Mouse (Mus musculus): ENCODE measurements at regions not wholly inside any gene's neighbourhood (a gene's known extent, or its start where the extent isn't known, plus 50 kb on each side); places are given as distances from the start of the nearest gene placed in this dataset.

GRCm38 (mm10) chr5:125931502-125931901, 399.9 kb downstream of the Tmem132b start:
- Histone ChIP-seq H3K27ac (ENCODE audit: insufficient read depth, low read length) (no peak overlapping the region), H3K4me1 (ENCODE audit: control insufficient read depth, insufficient read depth, low read length) (no peaks in the 10 kb centered on the region), H3K36me3 (ENCODE audit: control insufficient read depth, insufficient read depth, low read length, poor library complexity, severe bottlenecking) (no peaks in the 10 kb centered on the region), H3K9ac (ENCODE audit: low read depth, poor library complexity, severe bottlenecking) (no peak overlapping the region), H3K9me3 (replicated peaks; ENCODE audit: control insufficient read depth, insufficient read depth, low read length, poor library complexity, severe bottlenecking) (no peaks in the 10 kb centered on the region), H3K27me3 (ENCODE audit: control insufficient read depth, insufficient read depth, low read length, poor library complexity, severe bottlenecking) (no peaks in the 10 kb centered on the region), H3K4me3 (ENCODE audit: low read depth, low read length) (no peak overlapping the region)
- TF ChIP-seq POLR2A (IDR thresholded peaks at IDR 0.05; ENCODE audit: insufficient read depth, low read length) (no peak), CTCF (IDR thresholded peaks at IDR 0.05; ENCODE audit: low read depth, low read length) (no peak), EP300 (IDR thresholded peaks at IDR 0.05; ENCODE audit: insufficient read depth, low read depth, low read length) (no peak)

- Histone ChIP-seq H3K36me3 (ENCODE audit: control insufficient read depth, insufficient read depth, low read length, poor library complexity, severe bottlenecking) (no peaks in the 10 kb centered on the region), H3K4me3 (ENCODE audit: low read depth, low read length) (no peak overlapping the region), H3K4me1 (ENCODE audit: control insufficient read depth, insufficient read depth, low read length) (no peaks in the 10 kb centered on the region), H3K27ac (ENCODE audit: insufficient read depth, low read length) (no peak overlapping the region), H3K9ac (ENCODE audit: low read depth, poor library complexity, severe bottlenecking) (no peak overlapping the region), H3K9me3 (replicated peaks; ENCODE audit: control insufficient read depth, insufficient read depth, low read length, poor library complexity, severe bottlenecking) (peaks cover 6% of the 10 kb centered on the region; the same call in 1 of the 2 replicates), H3K27me3 (ENCODE audit: control insufficient read depth, insufficient read depth, low read length, poor library complexity, severe bottlenecking) (no peaks in the 10 kb centered on the region)
- TF ChIP-seq POLR2A (IDR thresholded peaks at IDR 0.05; ENCODE audit: insufficient read depth, low read length) (no peak), CTCF (IDR thresholded peaks at IDR 0.05; ENCODE audit: low read depth, low read length) (no peak), EP300 (IDR thresholded peaks at IDR 0.05; ENCODE audit: insufficient read depth, low read depth, low read length) (no peak)
Measured at GRCm38 (mm10) chr5:125939416-125939815, 407.8 kb downstream of the Tmem132b start.

GRCm38 (mm10) chr5:125946729-125947128, 415.2 kb downstream of the Tmem132b start:
- Histone ChIP-seq H3K27ac (ENCODE audit: insufficient read depth, low read length) (no peak overlapping the region), H3K27me3 (ENCODE audit: control insufficient read depth, insufficient read depth, low read length, poor library complexity, severe bottlenecking) (no peaks in the 10 kb centered on the region; the same call in 1 of the 2 replicates), H3K9ac (ENCODE audit: low read depth, poor library complexity, severe bottlenecking) (no peak overlapping the region), H3K4me1 (ENCODE audit: control insufficient read depth, insufficient read depth, low read length) (no peaks in the 10 kb centered on the region), H3K9me3 (replicated peaks; ENCODE audit: control insufficient read depth, insufficient read depth, low read length, poor library complexity, severe bottlenecking) (no peaks in the 10 kb centered on the region), H3K4me3 (ENCODE audit: low read depth, low read length) (no peak overlapping the region), H3K36me3 (ENCODE audit: control insufficient read depth, insufficient read depth, low read length, poor library complexity, severe bottlenecking) (no peaks in the 10 kb centered on the region)
- TF ChIP-seq POLR2A (IDR thresholded peaks at IDR 0.05; ENCODE audit: insufficient read depth, low read length) (no peak), CTCF (IDR thresholded peaks at IDR 0.05; ENCODE audit: low read depth, low read length) (no peak), EP300 (IDR thresholded peaks at IDR 0.05; ENCODE audit: insufficient read depth, low read depth, low read length) (no peak)

GRCm38 (mm10) chr5:125951641-125952040, 420.1 kb downstream of the Tmem132b start:
- no peaks in the 10 kb centered on the region for H3K9me3 ChIP-seq (replicated peaks; ENCODE audit: control insufficient read depth, insufficient read depth, low read length, poor library complexity, severe bottlenecking)
- no peak overlapping the region for H3K4me3 ChIP-seq (ENCODE audit: low read depth, low read length)
- no peak overlapping the region for H3K27ac ChIP-seq (ENCODE audit: insufficient read depth, low read length)
- H3K27me3 ChIP-seq (ENCODE audit: control insufficient read depth, insufficient read depth, low read length, poor library complexity, severe bottlenecking) = no peaks in the 10 kb centered on the region; the same call in 1 of the 2 replicates
- H3K4me1 ChIP-seq (ENCODE audit: control insufficient read depth, insufficient read depth, low read length) = no peaks in the 10 kb centered on the region
- no peaks in the 10 kb centered on the region for H3K36me3 ChIP-seq (ENCODE audit: control insufficient read depth, insufficient read depth, low read length, poor library complexity, severe bottlenecking)
- TF ChIP-seq CTCF (IDR thresholded peaks at IDR 0.05; ENCODE audit: low read depth, low read length) (no peak), POLR2A (IDR thresholded peaks at IDR 0.05; ENCODE audit: insufficient read depth, low read length) (no peak), EP300 (IDR thresholded peaks at IDR 0.05; ENCODE audit: insufficient read depth, low read depth, low read length) (no peak)
- no peak overlapping the region for H3K9ac ChIP-seq (ENCODE audit: low read depth, poor library complexity, severe bottlenecking)

GRCm38 (mm10) chr5:125964039-125964438, 432.5 kb downstream of the Tmem132b start:
- Histone ChIP-seq H3K27ac (ENCODE audit: insufficient read depth, low read length) (no peak overlapping the region), H3K4me3 (ENCODE audit: low read depth, low read length) (no peak overlapping the region), H3K4me1 (ENCODE audit: control insufficient read depth, insufficient read depth, low read length) (no peaks in the 10 kb centered on the region), H3K27me3 (ENCODE audit: control insufficient read depth, insufficient read depth, low read length, poor library complexity, severe bottlenecking) (no peaks in the 10 kb centered on the region), H3K9me3 (replicated peaks; ENCODE audit: control insufficient read depth, insufficient read depth, low read length, poor library complexity, severe bottlenecking) (0 out of 2 replicates have a peak, but pooled peaks cover 2% of the 10 kb centered on the region), H3K9ac (ENCODE audit: low read depth, poor library complexity, severe bottlenecking) (no peak overlapping the region), H3K36me3 (ENCODE audit: control insufficient read depth, insufficient read depth, low read length, poor library complexity, severe bottlenecking) (no peaks in the 10 kb centered on the region)
- TF ChIP-seq POLR2A (IDR thresholded peaks at IDR 0.05; ENCODE audit: insufficient read depth, low read length) = no peak
- peak; percentile 80 for TF ChIP-seq CTCF (IDR thresholded peaks at IDR 0.05; ENCODE audit: low read depth, low read length)

GRCm38 (mm10) chr5:125968151-125968550, 436.6 kb downstream of the Tmem132b start:
- TF ChIP-seq EP300 (IDR thresholded peaks at IDR 0.05; ENCODE audit: insufficient read depth, low read depth, low read length) (no peak), CTCF (IDR thresholded peaks at IDR 0.05; ENCODE audit: low read depth, low read length) (no peak), POLR2A (IDR thresholded peaks at IDR 0.05; ENCODE audit: insufficient read depth, low read length) (no peak)
- no peaks in the 10 kb centered on the region for H3K4me1 ChIP-seq (ENCODE audit: control insufficient read depth, insufficient read depth, low read length)
- H3K9ac ChIP-seq (ENCODE audit: low read depth, poor library complexity, severe bottlenecking) = no peak overlapping the region
- no peaks in the 10 kb centered on the region for H3K27me3 ChIP-seq (ENCODE audit: control insufficient read depth, insufficient read depth, low read length, poor library complexity, severe bottlenecking)
- H3K4me3 ChIP-seq (ENCODE audit: low read depth, low read length) = no peak overlapping the region
- H3K9me3 ChIP-seq (replicated peaks; ENCODE audit: control insufficient read depth, insufficient read depth, low read length, poor library complexity, severe bottlenecking) = 0 out of 2 replicates have a peak, but pooled peaks cover 2% of the 10 kb centered on the region
- H3K36me3 ChIP-seq (ENCODE audit: control insufficient read depth, insufficient read depth, low read length, poor library complexity, severe bottlenecking) = no peaks in the 10 kb centered on the region
- no peak overlapping the region for H3K27ac ChIP-seq (ENCODE audit: insufficient read depth, low read length)

Data from ES-Bruce4 (cell line).